Mouse (Mus musculus) spleen, adult 2 months (tissue): Measurements from ENCODE around the gene Cks1b.

Experiments used
- CTCF ChIP-seq: fragments of 200-500 bp; IDR thresholded peaks from 2 replicates; pipeline ENCODE4 v1.5.1; 2011; ENCODE audit warnings: mild to moderate bottlenecking, inconsistent platforms; ENCODE audit not compliant: insufficient read depth, insufficient read length, insufficient replicate concordance; ENCODE audit errors: extremely low read depth
- POLR2A ChIP-seq: fragments of 200-500 bp; IDR thresholded peaks from 2 replicates; pipeline ENCODE4 v1.6.1; 2011; ENCODE audit warnings: low read depth, low read length, inconsistent platforms

DNA sequence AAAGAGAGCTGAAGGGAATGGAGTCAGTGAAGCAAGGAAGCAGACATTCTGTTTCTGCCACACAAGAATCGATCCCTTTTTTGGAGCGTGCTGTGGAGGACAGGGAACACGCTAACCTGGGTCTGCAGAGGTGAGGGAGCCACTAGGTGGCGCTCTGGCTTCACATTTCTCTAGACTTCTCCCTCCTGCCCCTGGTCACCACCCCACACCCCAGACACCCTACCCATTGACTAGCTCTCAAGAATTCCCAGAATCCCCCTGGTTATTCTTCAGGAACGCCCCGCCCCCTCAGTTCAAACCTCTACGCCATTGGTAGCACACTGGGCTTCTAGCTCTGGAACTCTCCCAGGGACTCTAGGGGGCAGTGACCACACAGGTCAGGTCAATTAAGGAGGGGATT, 31.4 kb upstream of the Cks1b start:
- TF ChIP-seq CTCF = peak; percentile 82; the same call in 1 of the 2 replicates
- no peak for TF ChIP-seq POLR2A
